Mouse (Mus musculus) ES-E14 (cell line): ENCODE results near the gene Tas1r2.

ENCODE experiments used
- MAFK ChIP-seq: IDR thresholded peaks from 2 replicates; pipeline ENCODE4 v1.6.1; 2014; ENCODE audit warnings: mild to moderate bottlenecking, low read depth, low read length, inconsistent platforms; ENCODE audit not compliant: insufficient read depth
- ZC3H11A ChIP-seq: IDR thresholded peaks from 2 replicates; pipeline ENCODE4 v1.6.1; 2012; ENCODE audit warnings: low read depth, mild to moderate bottlenecking, inconsistent platforms, low read length, borderline replicate concordance
- ZNF384 ChIP-seq: IDR thresholded peaks from 2 replicates; pipeline ENCODE4 v1.6.1; 2012; ENCODE audit warnings: low read depth, low read length, inconsistent platforms

GRCm38 (mm10) chr4:139638356-139638755 is 15.0 kb upstream of the Tas1r2 start:
- TF ChIP-seq MAFK (no peak), ZC3H11A (no peak), ZNF384 (no peak)
